Mouse (Mus musculus) intestine, embryonic 14.5 days (tissue): ENCODE measurements around the gene Zfp335. TPM values are rescaled to one million over a fixed set of nuclear protein-coding genes. Genes with fewer than 3 reads are reported as not detected.

Experiments
- ATAC-seq: fragments of 200-750 bp; cut with Nextera tagmentation; replicated peaks from 2 replicates; pipeline ENCODE4 v1.8.0; 2017; ENCODE audit warnings: low read depth, moderate number of reproducible peaks, moderate TSS enrichment, moderate library complexity; ENCODE audit not compliant: low FRiP score, low TSS enrichment
- DNase-seq: peaks from one replicate; pipeline ENCODE4 v3.0.0-alpha.2; 2018; ENCODE audit warnings: low spot score
- H3K27ac ChIP-seq: fragments of 300-500 bp; sonication (generic); 2 replicates; pipeline ENCODE4 v1.5.1; 2014; ENCODE audit warnings: low read depth, mild to moderate bottlenecking, control low read depth
- H3K27me3 ChIP-seq: fragments of 300-500 bp; sonication (generic); replicated peaks from 2 replicates; pipeline ENCODE4 v1.6.1; 2014; ENCODE audit warnings: low read length, control low read depth; ENCODE audit not compliant: control insufficient read depth, insufficient read depth
- H3K36me3 ChIP-seq: fragments of 300-500 bp; sonication (generic); 2 replicates; pipeline ENCODE4 v1.6.1; 2014; ENCODE audit warnings: low read length, control low read depth; ENCODE audit not compliant: control insufficient read depth, insufficient read depth
- H3K4me1 ChIP-seq: fragments of 300-500 bp; sonication (generic); replicated peaks from 2 replicates; pipeline ENCODE4 v1.6.1; 2014; ENCODE audit warnings: low read length, control low read depth, mixed read lengths; ENCODE audit not compliant: control insufficient read depth, insufficient read depth
- H3K4me2 ChIP-seq: fragments of 300-500 bp; sonication (generic); 2 replicates; pipeline ENCODE4 v1.6.1; 2014; ENCODE audit warnings: low read length
- H3K4me3 ChIP-seq: fragments of 300-500 bp; sonication (generic); 2 replicates; pipeline ENCODE4 v1.5.1; 2014; ENCODE audit warnings: low read depth, low read length, control low read depth, mixed read lengths
- H3K9ac ChIP-seq: fragments of 300-500 bp; sonication (generic); 2 replicates; pipeline ENCODE4 v1.6.1; 2014; ENCODE audit warnings: mild to moderate bottlenecking, low read length
- H3K9me3 ChIP-seq: fragments of 300-500 bp; sonication (generic); 2 replicates; pipeline ENCODE4 v1.6.1; 2016; ENCODE audit warnings: low read length, control low read depth; ENCODE audit not compliant: control insufficient read depth
- WGBS: fragments of 180-500 bp; shearing (Covaris S2); extraction: QIAGEN DNeasy Blood & Tissue Kit; methylation state at CpG from one replicate; pipeline ENCODE4 v1.1.7; 2014; 5-methylcytosine and 5-hydroxymethylcytosine counted together
- polyA plus RNA-seq: library from polyadenylated mRNA; unstranded; fragments of >200 nt; fragmentation: Nextera tagmentation; extraction: Ambion mirVana; gene quantifications from 2 replicates; pipeline ENCODE4 v1.2.1, GENCODE M21; 2014

Gene Zfp335
- polyA plus RNA-seq, 1 experiment from 2014 or later, result 12.7 TPM

DNA sequence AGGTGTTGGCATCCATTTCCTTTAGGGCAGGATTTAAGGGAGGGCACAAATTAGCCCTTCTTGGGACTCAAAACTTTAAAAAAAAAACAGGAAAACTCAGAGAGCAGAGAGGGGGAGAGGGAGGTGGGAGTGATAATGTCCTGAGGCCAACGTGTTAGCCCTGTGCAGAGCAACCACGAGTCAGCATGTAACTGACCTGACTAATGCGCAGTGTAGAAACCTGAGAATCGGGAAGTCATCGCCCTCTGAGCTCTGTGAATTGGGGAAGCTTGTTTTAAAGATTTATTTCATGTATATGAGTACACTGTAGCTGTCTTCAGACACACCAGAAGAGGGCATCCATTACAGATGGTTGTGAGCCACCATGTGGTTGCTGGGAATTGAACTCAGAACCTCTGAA is 5.3 kb upstream of the Zfp335 start:
- DNase-seq (no peak), ATAC-seq (no peak)
- Histone ChIP-seq H3K9me3 (no peaks in the 10 kb centered on the region), H3K9ac (no peak overlapping the region), H3K4me3 (no peak overlapping the region), H3K4me1 (peaks cover 4% of the 10 kb centered on the region; the same call in 1 of the 2 replicates), H3K36me3 (peaks cover 13% of the 10 kb centered on the region), H3K27ac (no peak overlapping the region), H3K4me2 (no peak overlapping the region), H3K27me3 (no peaks in the 10 kb centered on the region)
- 78% methylated on average over 5 of the region's 5 CpGs for WGBS

DNA sequence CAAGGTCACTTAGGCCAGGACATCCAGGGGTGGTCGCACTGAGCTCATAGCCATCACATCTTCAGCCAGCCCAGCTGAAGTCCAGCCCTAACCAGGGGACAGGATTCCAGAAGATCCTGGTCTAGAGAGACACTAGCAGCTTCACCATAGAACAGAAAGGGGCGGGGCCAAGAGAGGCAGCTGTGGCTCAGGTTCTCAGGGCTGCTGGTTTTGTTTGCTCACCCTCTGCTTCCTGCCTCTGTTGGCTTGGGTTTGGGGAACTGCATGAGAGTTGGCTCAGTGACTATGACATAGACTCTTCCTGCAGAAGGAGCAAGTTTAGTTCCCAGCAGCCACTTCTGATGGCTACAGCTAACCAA is 1.9 kb upstream of the Zfp335 start:
- WGBS, result 92% methylated on average over 2 of the region's 2 CpGs
- Histone ChIP-seq H3K27me3 (no peaks in the 10 kb centered on the region), H3K4me1 (peaks cover 15% of the 10 kb centered on the region), H3K4me3 (no peak overlapping the region), H3K9me3 (no peaks in the 10 kb centered on the region), H3K9ac (no peak overlapping the region), H3K36me3 (peaks cover 9% of the 10 kb centered on the region), H3K4me2 (no peak overlapping the region), H3K27ac (no peak overlapping the region)
- ATAC-seq (no peak), DNase-seq (no peak)

DNA sequence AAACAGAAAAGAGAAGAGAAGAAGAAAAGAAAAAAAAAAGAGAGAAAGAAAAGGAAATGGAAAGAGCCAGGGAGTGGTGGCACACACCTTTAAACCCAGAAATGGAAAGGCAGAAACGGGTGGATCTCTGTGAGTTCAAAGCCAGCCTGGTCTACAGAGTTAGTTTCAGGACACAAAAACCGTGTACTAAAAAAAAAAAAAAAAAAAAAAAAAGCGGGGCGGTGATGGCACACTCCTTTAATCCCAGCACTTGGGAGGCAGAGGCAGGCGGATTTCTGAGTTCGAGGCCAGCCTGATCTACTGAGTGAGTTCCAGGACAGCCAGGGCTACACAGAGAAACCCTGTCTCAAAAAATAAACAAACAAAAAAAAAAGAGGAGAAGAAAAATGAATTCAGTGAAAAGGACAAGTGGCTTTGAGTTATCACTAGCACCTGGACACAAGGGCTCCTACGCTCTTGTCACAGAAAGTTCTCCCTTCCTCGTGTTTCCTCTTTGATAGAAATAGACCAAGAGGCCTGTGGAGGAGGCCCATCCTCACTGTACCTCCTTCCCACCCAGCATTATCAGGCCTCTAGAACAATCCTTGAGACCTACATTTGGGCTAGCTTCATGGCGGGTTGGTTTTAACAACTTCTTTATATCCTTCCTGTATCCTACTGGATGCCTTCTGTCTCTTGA is 1.3 kb upstream of the Zfp335 start:
- no peak for ATAC-seq
- no peak for DNase-seq
- H3K36me3 ChIP-seq, result peaks cover 14% of the 10 kb centered on the region
- H3K9ac ChIP-seq, result no peak overlapping the region
- 86% methylated on average over 9 of the region's 9 CpGs for WGBS
- peaks cover 15% of the 10 kb centered on the region for H3K4me1 ChIP-seq
- no peaks in the 10 kb centered on the region for H3K9me3 ChIP-seq
- H3K4me3 ChIP-seq, result no peak overlapping the region
- no peaks in the 10 kb centered on the region for H3K27me3 ChIP-seq
- H3K27ac ChIP-seq, result no peak overlapping the region; the same call in 1 of the 2 replicates
- H3K4me2 ChIP-seq, result peak overlapping the region; percentile 85

DNA sequence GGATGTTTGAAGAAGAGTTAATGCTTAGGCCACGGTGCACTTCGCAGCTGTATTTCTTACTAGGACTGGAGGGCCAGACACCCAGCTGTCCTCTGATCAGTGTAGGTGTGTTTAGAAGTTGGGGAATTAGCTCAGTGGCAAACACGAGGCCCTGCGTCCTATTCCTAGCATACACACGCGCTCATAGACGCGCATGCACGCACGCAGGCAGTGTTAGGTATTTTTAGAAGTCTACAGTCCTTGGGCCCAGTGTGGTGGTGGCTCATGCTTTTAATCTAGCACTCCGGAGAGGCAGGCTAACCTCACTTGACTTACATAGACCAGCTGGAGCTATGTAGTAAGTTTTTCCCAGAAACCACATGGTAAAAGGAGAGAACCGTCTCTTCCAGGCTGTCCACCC is 594 bp upstream of the Zfp335 start:
- Histone ChIP-seq H3K36me3 (peaks cover 22% of the 10 kb centered on the region), H3K4me1 (peaks cover 15% of the 10 kb centered on the region), H3K9ac (peak overlapping the region; percentile 92), H3K4me2 (peak overlapping the region; percentile 85), H3K27me3 (no peaks in the 10 kb centered on the region), H3K27ac (peak overlapping the region; percentile 99), H3K9me3 (no peaks in the 10 kb centered on the region), H3K4me3 (peak overlapping the region; percentile 64)
- DNase-seq (no peak), ATAC-seq (peak; percentile 22)
- 11% methylated on average over 12 of the region's 12 CpGs for WGBS

DNA sequence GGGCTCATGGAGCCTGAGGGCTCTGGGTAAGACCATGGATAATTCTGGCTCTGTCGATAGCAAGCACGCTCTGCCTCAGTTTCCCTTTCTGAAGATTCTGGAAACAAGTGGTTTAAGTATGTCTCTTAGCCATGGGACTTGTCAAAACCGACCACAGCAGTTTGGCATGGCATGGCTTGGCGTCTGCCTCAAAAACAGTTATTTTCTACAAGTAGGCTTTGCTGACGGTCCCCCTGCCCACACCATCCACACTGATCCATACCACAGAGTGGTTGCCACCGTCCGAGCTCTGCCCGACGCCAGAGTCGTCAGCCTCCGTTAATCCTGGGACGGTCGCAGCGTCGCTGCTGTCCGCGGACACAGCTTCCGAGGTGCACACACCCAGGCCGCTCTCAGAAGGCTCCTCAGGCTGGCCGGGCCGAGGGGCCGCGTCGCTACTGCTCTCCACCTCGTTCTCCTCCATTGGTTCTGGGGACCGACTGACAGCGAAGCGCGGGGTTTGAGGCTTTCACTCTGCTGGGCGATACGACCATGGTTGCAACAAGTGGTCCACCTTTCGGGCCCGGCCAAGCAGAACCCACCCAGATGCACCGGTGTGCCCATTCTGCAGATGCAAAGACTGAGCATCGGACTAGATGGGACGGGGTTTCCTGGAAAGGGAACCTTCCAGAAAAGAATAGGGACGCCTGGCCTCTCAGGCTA is 1.0 kb downstream of the Zfp335 start:
- Histone ChIP-seq H3K36me3 (peaks cover 38% of the 10 kb centered on the region), H3K9ac (peak overlapping the region; percentile 92), H3K9me3 (peaks cover 5% of the 10 kb centered on the region), H3K27me3 (no peaks in the 10 kb centered on the region), H3K27ac (peak overlapping the region; percentile 99), H3K4me1 (peaks cover 15% of the 10 kb centered on the region), H3K4me2 (peak overlapping the region; percentile 85), H3K4me3 (peak overlapping the region; percentile 64)
- ATAC-seq (peak; percentile 9; the same call in 1 of the 2 replicates), DNase-seq (no peak)
- 4% methylated on average over 37 of the region's 37 CpGs for WGBS

DNA sequence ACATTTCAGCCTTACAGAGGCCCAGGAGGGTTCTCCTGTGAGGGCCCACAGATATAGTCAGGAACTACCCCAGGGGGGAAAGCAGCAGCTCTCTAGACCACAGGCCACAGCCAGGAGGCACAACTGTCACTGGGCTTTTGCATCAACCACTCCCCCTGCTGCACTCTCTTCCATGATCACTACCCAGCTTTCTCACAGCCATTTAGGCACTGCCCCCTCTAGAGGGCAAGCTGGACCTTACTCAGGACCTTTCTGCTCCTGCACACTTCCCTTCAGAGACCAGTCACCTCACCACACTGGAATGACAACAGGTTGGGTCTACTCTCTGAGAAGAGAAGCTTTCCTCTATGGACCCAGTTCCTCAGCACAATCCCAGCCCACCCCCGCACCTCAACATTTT is 2.0 kb downstream of the Zfp335 start:
- Histone ChIP-seq H3K4me1 (peaks cover 15% of the 10 kb centered on the region), H3K4me2 (peak overlapping the region; percentile 85), H3K4me3 (peak overlapping the region; percentile 64; the same call in 1 of the 2 replicates), H3K27me3 (no peaks in the 10 kb centered on the region), H3K27ac (no peak overlapping the region), H3K9ac (peak overlapping the region; percentile 92), H3K9me3 (peaks cover 5% of the 10 kb centered on the region), H3K36me3 (peaks cover 48% of the 10 kb centered on the region)
- ATAC-seq (no peak), DNase-seq (no peak)
- WGBS, result 77% methylated on average over 1 of the region's 1 CpGs

DNA sequence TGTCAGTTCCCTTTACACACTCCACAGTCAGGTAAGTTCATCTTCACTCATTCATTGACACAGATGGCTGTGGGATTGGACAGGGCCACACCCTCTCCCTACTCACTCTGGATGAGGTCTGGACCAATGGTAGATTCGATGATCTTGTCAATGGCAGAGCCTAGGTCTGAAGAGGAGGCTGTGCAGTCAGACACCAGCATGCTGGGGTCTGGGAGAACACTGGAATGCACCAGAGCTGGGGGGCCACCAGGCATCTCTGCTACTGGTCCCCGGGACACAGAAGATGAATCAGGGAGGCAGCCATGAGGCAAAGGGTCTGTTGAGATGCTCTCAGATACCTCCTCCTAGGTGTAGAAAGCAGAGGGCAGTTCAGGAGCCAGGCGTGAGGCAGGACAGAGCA is 2.5 kb downstream of the Zfp335 start:
- Histone ChIP-seq H3K36me3 (peaks cover 52% of the 10 kb centered on the region), H3K4me1 (peaks cover 15% of the 10 kb centered on the region), H3K4me2 (no peak overlapping the region; the same call in 1 of the 2 replicates), H3K9me3 (peaks cover 5% of the 10 kb centered on the region), H3K9ac (no peak overlapping the region), H3K4me3 (no peak overlapping the region), H3K27me3 (no peaks in the 10 kb centered on the region), H3K27ac (no peak overlapping the region)
- DNase-seq (no peak), ATAC-seq (no peak)
- WGBS, result 95% methylated on average over 3 of the region's 3 CpGs

DNA sequence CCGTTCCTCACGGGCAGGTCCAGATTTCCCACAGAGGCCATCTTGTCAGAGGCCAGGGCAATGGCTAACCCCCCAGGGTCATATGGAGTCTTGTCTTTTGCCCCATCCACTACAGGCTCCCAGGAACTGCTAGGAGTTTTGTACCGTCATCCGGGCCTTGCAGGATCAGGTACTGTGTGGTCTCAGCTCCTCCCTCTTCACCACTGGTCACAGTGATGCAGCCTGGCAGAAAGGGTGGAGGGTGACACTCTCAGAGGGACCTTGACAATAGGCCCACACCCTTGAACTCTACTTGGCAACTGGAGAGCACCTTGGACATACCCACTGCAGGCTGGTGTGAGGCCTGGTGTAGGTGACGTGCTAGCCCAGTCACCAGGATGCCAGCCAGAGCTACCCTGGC is 3.5 kb downstream of the Zfp335 start:
- H3K36me3 ChIP-seq, result peaks cover 61% of the 10 kb centered on the region
- WGBS, result 98% methylated on average over 5 of the region's 5 CpGs

More for the DNA sequence above, 3.5 kb downstream of the Zfp335 start:
- no peak overlapping the region for H3K4me3 ChIP-seq
- H3K27me3 ChIP-seq, result no peaks in the 10 kb centered on the region
- peaks cover 15% of the 10 kb centered on the region for H3K4me1 ChIP-seq
- peaks cover 5% of the 10 kb centered on the region for H3K9me3 ChIP-seq
- H3K27ac ChIP-seq, result no peak overlapping the region
- H3K4me2 ChIP-seq, result no peak overlapping the region
- DNase-seq, result no peak
- no peak for ATAC-seq
- H3K9ac ChIP-seq, result no peak overlapping the region
